In the genomic region with DNA sequence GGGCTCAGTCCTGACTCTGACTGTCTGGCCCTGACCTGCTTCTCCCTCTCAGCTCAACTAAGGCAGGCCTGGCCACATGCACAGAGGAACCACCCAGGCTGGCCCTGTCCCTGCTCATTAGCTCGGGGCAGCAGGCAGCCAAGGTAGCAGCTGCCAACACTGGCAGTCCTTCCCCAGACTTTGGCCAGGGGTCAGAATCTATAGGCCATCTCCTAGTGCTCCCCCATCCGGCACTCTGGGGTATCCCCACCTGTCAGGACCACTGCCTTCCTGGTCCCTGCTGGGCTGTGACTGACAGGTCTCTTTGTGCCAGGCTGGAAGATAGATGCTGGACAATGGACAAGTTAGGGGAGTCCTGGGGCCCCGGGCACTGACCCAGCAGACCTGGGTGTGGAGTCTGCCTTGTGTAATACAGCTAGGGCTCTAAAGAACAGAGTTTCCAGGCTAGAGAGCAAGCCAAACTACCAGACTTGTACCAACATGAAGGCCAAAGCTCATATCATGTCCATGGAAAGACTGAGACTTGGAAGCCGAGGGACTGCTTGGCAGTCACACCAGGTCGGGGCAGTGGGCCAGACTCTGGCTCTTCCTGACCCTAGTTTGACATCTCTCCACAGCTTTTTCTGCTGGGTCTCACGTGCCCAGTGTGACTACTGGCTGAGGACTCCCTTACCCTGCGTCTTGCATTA, we compare ENCODE assay signal across 9 mouse cellular contexts. TPM values are rescaled to one million over a fixed set of nuclear protein-coding genes. Genes with fewer than 3 reads are reported as not detected.
DNase-seq lines count a peak whose midpoint lies in the region; TF ChIP-seq lines count a peak whose summit lies in the region.
"Had no signal": no experiment of that assay in that cellular context is flagged by ENCODE, and none has a peak within 500 bp of the region (broad histone marks: within the 10 kb centered on the region; RNA-seq: fewer than 3 reads in every experiment).

No protein-coding gene starts in this region.

- TF ChIP-seq POLR2A in lung, adult 2 months (IDR thresholded peaks at IDR 0.05; ENCODE audit: borderline replicate concordance, extremely low read depth, low read depth, low read length), result no peak
- TF ChIP-seq POLR2A in brain, embryonic 14.5 days (IDR thresholded peaks at IDR 0.05; ENCODE audit: borderline replicate concordance, extremely low read depth, insufficient read depth, insufficient read length, poor library complexity, severe bottlenecking), result no peak

- H3K4me3 ChIP-seq in lung, adult 2 months (replicated peaks; ENCODE audit: extremely low read depth, low read depth, low read length), result no peak overlapping the region
- no peak overlapping the region for H3K4me3 ChIP-seq in gastrocnemius, adult 2 months
- no peak overlapping the region for H3K4me3 ChIP-seq in limb, embryonic 10.5 days

- WGBS in lung, adult 2 months, result 46% methylated on average over 7 of the region's 7 CpGs
- 74% methylated on average over 7 of the region's 7 CpGs for WGBS in limb, embryonic 10.5 days

- peak overlapping the region; percentile 53 for H3K27ac ChIP-seq in gastrocnemius, adult 2 months
- H3K27ac ChIP-seq in limb, embryonic 10.5 days, result peak overlapping the region; percentile 66; the same call in 1 of the 2 replicates

- no peaks in the 10 kb centered on the region for H3K36me3 ChIP-seq in limb, embryonic 10.5 days

- peaks cover 35% of the 10 kb centered on the region for H3K27me3 ChIP-seq in limb, embryonic 10.5 days (ENCODE audit: low read depth, poor library complexity, severe bottlenecking)

- peak; percentile 61 for DNase-seq in lung, postnatal 10 days
- DNase-seq in lung, adult 2 months, result no peak
- peak; percentile 46 for DNase-seq in brain, embryonic 14.5 days (ENCODE audit: low read depth)
- peak; percentile 77 for DNase-seq in gastrocnemius, adult 2 months
- no peak for DNase-seq in limb, embryonic 10.5 days (ENCODE audit: low spot score)
- DNase-seq in left cerebral cortex, postnatal 36 days (ENCODE audit: low spot score in 2 of 2), result no peak
- DNase-seq in frontal cortex, postnatal 10 days (ENCODE audit: low spot score in 2 of 2), result no peak
- DNase-seq in c-Kit-positive CD71-positive TER-119-positive erythroid progenitor cells, embryonic 14.5 days (ENCODE audit: low spot score), result no peak

- intact Hi-C loops in gastrocnemius, adult 2 months (cut with DNase I), result no loop called here
- intact Hi-C loops in left cerebral cortex, postnatal 36 days (cut with DNase I), result no loop called here

- no peaks in the 10 kb centered on the region for H3K9me3 ChIP-seq in limb, embryonic 10.5 days (replicated peaks)

- no peak for TF ChIP-seq CTCF in lung, adult 2 months (IDR thresholded peaks at IDR 0.05; ENCODE audit: insufficient read depth, low read length)
- no peak for TF ChIP-seq CTCF in brain, embryonic 14.5 days (IDR thresholded peaks at IDR 0.05; ENCODE audit: borderline replicate concordance, extremely low read depth, insufficient read depth, insufficient read length)
- no peak for TF ChIP-seq CTCF in gastrocnemius, adult 2 months (IDR thresholded peaks at IDR 0.05)

- H3K4me1 ChIP-seq in lung, adult 2 months (ENCODE audit: control insufficient read depth, insufficient read depth, low read length), result no peaks in the 10 kb centered on the region
- peaks cover 58% of the 10 kb centered on the region for H3K4me1 ChIP-seq in limb, embryonic 10.5 days

RNA-seq across cellular contexts. Expression of a gene that starts 25.9 kb away (rescaled TPM):
- 7.8 and 8.5 TPM in 2 replicates for polyA plus RNA-seq in lung, adult 2 months (2012; rRNA removed)
- 0.89 and 1.2 TPM in 2 replicates for polyA plus RNA-seq in brain, embryonic 14.5 days (2012; rRNA removed)
- not detected for total RNA-seq in gastrocnemius, adult 2 months (2021)
- 0.26 and 0.34 TPM in 2 replicates for polyA plus RNA-seq in limb, embryonic 10.5 days (2016; fragmentation: Nextera tagmentation; extraction: Ambion mirVana)
- 1 to 10 TPM in 1 of 2 experiments, under 1 TPM in 1; 0.49 to 1.1 TPM for total RNA-seq in left cerebral cortex, postnatal 36 days (2021)
- polyA plus RNA-seq: liver, embryonic 16.5 days had no signal

RNA-seq across cellular contexts. Expression of a gene that starts 29.1 kb away (rescaled TPM):
- 0.65 and 0.68 TPM in 2 replicates for polyA plus RNA-seq in lung, adult 2 months (2012; rRNA removed)
- 14.2 and 18.6 TPM in 2 replicates for polyA plus RNA-seq in brain, embryonic 14.5 days (2012; rRNA removed)
- under 1 TPM; 0.13 to 0.31 TPM for total RNA-seq in gastrocnemius, adult 2 months (2021)
- 45.3 and 59.9 TPM in 2 replicates for polyA plus RNA-seq in limb, embryonic 10.5 days (2016; fragmentation: Nextera tagmentation; extraction: Ambion mirVana)
- total RNA-seq in left cerebral cortex, postnatal 36 days (2021), result 1 to 10 TPM; 5.6 to 7.3 TPM
- polyA plus RNA-seq: liver, embryonic 16.5 days had no signal

Comparison
In these comparisons a context has a peak if more than half of its experiments do, and no peak if none do; other contexts are left out.
1. DNase-seq: peak in lung, postnatal 10 days (single experiment), brain, embryonic 14.5 days (single experiment) and gastrocnemius, adult 2 months (single experiment); none in lung, adult 2 months (single experiment), limb, embryonic 10.5 days (single experiment), left cerebral cortex, postnatal 36 days (0 of 2), frontal cortex, postnatal 10 days (0 of 2) and c-Kit-positive CD71-positive TER-119-positive erythroid progenitor cells, embryonic 14.5 days (single experiment).